Mouse (Mus musculus): ENCODE results near the gene Cpa3. TPM values are rescaled to one million over a fixed set of nuclear protein-coding genes. Genes with fewer than 3 reads are reported as not detected.
A peak's percentile ranks its signal among the peaks of the same experiment; 100 is the strongest.

Cpa3 gene
- total RNA-seq (2021), result 1 to 10 TPM in 1 of 2 experiments, not detected in 1; 1.2 TPM

DNA sequence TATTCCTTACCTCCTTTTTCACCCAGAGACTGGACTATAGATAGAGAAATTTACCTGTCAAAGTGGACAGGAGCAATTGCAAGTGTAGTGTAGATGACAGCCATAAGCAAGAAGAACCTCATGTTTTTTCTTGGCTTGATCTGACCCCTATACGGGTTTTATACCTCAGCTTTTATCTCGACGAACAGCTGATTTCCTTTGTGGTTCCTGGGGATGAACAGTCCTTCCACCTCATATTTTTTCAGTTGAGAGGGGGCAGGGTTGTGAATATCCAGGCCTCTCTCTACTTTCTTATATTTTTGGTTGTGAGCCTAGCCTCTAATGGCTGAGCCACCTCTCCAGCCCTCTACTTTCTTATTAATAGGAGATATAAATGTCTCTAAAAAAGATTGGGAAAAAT lies at the start of gene Cpa3:
Cpa3 (minus strand) TSS at position 132 of the 400 bp plus-strand sequence.
- no peak for DNase-seq (ENCODE audit: extremely low spot score in 1 of 2, low spot score in 1 of 2)

DNA sequence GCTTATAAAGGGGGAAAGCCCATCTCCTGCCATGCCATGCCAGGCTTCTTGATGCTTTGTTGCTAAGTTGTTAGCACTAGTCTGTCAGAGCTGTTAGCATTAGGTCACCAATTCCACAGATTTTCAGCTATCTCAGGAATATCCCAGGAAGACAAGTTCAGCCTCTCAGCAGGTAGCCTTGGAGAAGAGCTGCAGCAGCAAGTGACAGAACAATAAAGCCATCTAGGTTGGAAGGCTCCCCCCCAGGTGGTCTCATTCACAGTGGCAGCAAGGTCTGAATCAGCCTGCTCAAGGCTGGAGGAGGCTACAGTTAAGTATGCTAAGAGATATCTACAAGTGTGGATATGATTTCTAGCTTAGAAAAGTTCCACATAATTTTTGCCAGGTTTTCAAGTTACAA lies 49.4 kb upstream of the Cpa3 start:
- no peak for DNase-seq (ENCODE audit: extremely low spot score in 1 of 2, low spot score in 1 of 2)

DNA sequence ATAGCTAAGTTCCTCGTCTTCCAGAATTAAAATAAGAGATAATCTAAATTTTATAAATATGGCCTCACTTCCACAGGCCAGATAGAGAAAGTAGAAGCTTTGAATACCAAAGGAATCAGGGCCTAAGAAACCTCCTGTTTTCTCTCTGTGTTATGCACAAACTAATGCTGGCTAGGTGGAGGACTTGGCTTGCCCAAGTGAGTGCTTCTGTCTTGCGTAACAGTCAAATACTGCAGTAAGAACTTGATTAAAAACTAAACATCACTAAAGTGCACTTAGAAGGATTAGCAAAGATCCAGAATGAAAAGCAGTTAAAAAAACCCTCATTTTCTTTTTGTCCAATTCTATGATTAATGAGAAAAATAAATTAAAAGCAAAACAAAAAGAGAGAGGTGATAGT lies 46.8 kb upstream of the Cpa3 start:
- no peak for DNase-seq (ENCODE audit: extremely low spot score in 1 of 2, low spot score in 1 of 2)

DNA sequence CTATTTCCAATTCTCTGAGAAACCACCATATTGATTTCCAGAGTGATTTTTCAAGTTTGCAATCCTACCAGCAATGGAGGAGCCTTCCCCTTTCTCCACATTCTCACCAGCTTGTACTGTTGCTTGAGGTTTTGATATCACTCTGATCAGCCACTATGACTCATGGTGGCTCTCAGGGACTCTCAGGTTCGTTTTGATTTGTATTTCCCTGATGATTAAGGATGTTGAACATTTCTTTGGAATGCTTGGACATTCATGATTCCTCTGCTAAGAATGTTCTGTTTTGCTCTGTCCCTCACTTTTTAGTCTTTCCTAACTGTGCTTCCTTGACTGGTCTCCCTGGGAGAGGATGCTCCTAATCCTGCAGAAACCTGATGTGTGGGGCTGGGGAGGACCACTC lies 39.8 kb upstream of the Cpa3 start:
- no peak for DNase-seq (ENCODE audit: extremely low spot score in 1 of 2, low spot score in 1 of 2)

DNA sequence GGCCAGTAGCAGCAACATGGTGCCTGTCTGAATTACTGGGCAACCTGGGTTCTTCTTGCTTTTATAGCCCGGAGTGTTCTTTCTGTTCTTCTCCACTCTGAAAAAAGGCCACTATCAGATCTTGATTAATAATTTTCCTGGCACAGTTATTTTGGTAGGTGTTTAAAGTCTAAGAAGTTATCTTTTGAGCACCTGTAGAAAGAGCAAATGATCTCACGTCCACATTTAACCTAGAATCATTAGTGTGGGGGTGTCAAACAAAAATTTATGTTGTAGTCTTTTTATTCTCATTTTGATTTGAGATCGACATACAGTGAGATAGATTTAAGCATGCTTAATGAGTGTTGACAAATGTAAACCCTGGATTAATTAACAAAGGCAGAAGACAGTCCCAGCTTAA lies 33.7 kb upstream of the Cpa3 start, which contains the start of gene Cpb1:
Cpb1 (minus strand) TSS at position 101 of the 400 bp plus-strand sequence.
- no peak for DNase-seq (ENCODE audit: extremely low spot score in 1 of 2, low spot score in 1 of 2)

DNA sequence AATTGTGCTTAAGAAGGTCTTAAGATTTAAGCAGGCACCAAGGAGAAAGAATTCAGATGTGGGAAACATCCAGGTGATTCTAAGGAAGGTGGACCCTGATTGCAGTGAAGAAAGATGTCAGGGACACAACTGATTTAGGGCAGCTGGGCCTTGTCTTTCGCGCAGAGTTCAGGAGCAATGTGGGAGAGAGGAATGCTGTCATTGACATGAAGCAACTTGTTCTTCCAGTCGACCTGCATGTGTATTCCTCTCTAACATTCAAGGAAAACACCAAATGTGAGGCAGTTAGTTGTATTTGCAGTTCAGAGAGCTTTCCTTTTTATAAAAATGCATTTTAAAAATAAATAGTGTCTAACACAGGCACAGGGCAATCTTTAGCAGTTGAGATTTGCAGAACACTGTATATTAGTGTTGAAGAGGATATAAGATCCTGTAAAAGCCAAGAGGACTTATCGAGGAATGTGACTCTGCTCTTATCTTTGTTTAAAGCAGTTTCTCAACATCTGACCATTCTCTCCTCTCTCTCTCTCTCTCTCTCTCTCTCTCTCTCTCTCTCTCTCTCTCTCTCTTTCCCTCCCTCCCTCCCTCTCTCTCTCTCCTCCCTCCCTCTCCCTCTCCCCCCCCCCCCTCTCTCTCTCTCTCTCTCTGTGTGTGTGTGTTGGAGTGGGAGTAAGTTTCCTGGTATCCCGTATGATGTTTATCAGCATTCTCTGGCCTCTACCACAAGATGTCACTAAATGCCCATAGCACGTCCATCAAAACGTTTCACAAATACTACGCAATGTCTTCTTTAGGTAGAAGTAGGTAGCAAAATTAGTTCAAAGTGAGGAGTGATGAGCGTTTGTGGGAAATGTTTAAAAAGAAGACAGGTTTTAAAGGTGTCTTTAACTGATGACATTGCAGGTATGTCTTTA lies 12.8 kb upstream of the Cpa3 start:
- DNase-seq (ENCODE audit: extremely low spot score in 1 of 2, low spot score in 1 of 2), result no peak

DNA sequence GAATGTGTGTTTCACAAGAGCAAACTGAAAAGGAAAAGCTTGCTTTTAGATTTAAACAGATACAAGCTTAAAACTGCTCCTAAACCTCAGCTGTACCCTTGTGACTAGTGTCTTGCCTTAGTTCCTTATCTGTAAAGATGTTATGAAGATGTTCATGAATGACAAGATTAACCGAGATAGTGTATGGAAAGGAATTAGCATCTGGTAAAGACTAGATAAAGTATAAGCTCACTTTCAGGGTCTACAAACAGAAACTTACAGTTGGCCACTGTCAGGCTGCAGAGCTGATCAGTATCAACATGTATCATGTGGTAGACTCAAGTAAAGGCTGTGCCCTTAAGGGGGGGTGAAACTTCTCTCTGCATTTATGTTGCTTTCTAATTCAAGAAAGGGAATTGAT lies 1.9 kb upstream of the Cpa3 start:
- no peak for DNase-seq (ENCODE audit: extremely low spot score in 1 of 2, low spot score in 1 of 2)

DNA sequence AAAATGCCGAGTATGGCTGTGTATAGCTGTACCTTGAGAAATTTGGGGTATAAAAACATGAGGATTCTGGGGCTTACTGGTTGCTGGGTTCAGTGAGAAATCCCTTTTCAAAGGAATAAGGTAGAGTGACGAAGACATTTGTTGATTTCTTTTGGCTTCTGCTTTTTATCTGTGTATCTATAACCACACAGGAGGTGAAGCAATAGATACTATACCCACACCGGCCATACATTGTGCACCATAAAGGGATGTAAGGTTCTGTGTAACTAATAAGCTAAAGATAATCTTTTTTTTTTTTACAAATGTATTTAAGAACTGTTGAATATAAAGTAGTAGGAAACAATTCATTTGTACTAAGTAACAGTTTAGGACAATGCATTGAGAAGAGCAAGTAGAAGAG lies 2.2 kb downstream of the Cpa3 start:
- DNase-seq (ENCODE audit: extremely low spot score in 1 of 2, low spot score in 1 of 2), result no peak

DNA sequence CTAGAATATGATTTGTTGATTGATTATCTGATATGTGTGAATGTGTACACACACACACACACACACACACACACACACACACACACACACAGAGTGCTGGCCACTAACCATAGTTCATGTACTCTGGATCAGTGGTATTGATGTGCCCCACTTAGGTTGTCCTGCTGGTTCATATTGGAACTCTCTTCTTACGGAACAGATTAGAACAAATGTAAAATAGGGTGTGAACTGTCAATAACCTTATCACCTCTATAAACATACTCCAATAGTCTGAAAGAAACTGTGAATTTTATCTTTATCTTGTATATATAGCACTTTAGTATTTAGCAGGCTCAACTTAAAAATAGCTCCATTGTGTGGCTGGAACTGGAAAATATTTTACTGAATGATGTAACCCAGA lies 5.0 kb downstream of the Cpa3 start:
- no peak for DNase-seq (ENCODE audit: extremely low spot score in 1 of 2, low spot score in 1 of 2)

DNA sequence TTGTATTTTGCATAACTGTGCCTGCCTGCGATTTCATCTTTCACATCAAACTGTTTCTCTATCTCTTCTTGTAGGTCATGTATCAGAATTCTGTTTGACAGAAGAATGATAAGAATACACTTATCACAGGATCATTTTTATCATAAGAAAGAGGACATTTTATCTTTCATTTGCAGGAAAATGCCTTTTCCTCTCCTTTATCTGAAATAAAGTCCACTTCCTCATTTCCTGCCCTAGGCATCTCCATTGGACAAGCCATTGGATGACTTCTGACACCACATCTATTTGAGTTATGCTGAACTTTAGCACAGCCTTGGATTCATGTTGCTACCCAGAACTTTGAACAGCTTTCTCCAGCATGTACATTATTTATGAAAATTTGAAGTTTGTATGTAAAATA lies 13.0 kb downstream of the Cpa3 start:
- no peak for DNase-seq (ENCODE audit: extremely low spot score in 1 of 2, low spot score in 1 of 2)

DNA sequence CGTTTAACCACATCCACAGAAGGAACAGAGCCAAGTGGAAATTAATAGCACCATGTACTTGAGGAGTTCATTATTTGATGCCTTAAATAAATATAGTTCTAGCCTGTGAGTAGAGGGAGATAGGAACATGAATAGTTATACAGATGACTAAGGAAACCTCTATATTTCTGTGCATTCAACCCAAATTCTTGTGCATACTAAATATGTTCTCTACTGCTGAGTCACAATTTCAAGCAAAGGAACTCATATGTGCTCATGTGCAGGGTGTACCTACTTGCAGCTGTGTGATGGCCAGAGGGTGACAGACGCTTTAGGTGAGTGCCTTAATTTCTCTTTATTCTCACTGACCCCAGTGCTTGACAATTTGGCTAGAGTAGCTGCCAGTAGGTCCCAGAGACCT lies 16.6 kb downstream of the Cpa3 start:
- DNase-seq (ENCODE audit: extremely low spot score in 1 of 2, low spot score in 1 of 2), result no peak

DNA sequence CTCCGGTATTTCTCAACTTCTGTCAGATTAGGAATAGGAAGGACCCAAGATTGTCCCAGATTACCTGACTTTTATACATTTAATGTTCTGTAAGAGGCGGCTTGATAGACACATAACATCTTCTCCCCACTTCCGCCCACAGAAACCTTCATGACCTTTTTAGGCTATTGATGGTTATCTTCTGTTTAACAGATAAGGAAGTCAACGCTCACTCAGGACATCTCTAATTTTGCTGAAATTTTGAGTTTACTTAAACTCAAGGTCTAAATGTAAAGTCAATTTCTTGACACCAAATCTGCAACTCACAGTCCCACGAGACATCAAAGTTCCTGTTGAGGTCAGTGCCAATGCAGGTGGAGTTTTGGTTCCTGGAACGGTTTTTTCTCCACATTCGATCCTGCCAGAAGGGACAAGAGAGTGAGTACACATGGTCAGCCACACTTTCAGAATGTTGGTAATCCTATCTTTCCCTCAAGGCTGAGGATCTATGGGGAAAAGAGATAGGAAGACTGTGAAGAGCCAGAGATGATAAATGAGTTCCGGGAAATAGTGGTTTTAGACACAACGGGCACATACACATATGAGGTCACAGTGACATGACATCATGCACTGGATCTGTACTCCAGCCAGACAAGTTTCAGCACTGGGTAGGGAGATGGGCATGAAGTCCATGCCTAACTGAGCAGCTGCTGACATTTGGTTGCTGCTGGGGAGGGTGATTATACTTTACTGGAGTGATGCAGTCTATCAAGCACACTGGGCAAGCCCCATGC lies 18.9 kb downstream of the Cpa3 start:
- no peak for DNase-seq (ENCODE audit: extremely low spot score in 1 of 2, low spot score in 1 of 2)

DNA sequence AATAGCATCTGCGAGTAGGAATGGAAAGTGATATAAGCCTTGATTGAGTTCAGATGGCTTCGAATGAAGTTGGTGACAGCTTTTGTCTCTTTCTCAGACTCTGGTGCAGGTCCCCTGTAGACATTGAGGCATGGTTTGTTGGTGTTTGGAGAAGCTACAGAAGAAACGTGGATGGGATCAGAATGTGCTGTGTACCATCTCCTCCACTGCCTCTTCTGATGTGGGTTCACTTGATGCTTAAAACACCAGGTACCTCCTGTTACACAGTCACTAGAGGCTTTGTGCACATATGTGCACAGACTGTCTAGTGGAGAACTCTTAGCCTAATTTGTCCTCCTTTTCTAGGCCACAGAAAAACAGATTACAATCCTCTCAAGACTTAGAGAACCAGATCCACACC lies 19.8 kb downstream of the Cpa3 start:
- DNase-seq (ENCODE audit: extremely low spot score in 1 of 2, low spot score in 1 of 2), result no peak

DNA sequence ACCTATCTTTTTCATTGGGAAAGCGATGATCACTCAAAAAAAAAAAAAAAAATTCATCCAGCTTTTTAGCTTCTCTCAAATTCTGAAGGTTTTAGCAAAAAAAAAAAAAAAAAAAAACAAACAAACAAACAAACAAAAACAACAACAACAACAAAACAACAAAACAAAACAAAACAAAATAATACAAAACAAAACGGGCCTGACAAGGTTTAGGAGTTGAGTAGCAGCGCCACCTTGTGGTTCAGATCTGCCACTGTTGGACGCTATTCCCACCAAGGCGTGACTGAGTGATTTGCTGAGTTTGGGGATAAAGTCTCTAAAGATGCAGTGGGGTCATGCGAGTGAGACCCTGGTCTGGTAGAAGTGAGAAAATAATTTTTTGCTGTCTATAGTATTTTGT lies 43.1 kb downstream of the Cpa3 start:
- DNase-seq (ENCODE audit: extremely low spot score in 1 of 2, low spot score in 1 of 2), result peak; percentile 46 to 78

DNA sequence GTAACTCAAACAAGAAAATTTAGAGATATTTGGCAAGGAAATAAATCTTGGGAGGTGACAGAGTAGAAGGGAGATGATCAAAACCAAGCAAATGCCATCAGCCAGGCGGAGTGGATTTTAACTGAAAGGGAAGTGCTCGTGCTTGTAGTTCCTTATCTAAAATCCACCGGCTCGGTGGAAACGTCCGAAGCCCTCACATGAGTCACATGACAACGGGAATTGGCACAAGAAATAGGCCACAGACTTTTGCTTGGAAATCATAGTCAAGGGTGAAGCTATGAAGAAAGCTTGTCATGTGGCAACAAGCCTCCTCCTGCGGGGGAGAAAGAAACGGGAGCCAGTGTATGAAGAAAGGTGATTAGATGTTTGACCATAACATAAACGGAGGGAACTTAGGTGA lies 44.1 kb downstream of the Cpa3 start:
- no peak for DNase-seq (ENCODE audit: extremely low spot score in 1 of 2, low spot score in 1 of 2)

DNA sequence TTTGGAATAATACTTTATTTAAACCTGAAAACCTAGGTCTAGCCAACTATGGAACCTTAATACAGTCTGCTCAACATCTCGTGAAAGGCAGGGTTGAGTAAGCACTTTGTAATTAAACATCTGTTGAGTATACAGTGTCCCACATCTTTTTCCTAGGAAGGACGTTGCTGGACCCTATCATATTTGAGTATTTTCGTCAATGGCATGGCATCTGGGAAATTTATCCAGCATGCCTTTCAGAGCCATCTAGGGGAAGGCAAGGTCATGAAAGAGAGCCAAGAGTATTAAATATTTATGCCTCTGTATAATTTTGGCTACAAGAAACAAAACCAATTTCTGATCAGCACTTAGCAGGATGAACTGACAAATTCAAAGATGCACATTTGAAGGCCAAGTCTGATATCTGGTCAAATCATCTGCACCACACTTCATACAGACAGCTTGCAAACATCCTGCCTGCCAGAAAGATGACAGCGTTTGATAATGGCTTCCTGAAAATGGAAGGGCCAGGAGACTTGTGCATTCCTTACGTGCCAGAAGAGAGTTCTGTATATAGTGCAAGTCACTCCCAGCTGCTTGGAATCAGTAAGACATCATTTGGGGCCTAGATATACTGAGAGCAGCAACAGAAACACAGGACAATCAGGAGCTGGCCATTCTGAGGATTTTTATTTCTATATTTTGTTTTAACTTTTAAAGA lies 52.9 kb downstream of the Cpa3 start:
- no peak for DNase-seq (ENCODE audit: extremely low spot score in 1 of 2, low spot score in 1 of 2)

DNA sequence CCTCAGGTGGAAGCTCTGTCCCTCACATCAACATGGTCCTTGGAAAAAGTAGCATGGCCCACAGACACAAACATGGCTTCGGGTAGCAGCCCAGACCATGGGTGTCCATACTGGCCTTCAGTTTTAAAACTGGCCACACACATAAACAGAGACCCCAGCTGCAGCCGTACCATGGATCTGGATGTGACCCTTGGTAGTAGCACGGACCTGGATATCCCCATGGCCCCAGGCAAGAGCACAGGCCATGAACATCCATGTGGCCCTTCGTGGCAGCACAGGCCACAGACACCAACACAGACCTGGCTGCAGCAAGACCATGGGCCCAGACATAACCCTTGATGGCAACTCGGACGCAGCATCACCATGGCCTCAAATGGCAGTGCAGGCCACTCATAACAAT lies 69.6 kb downstream of the Cpa3 start:
- DNase-seq (ENCODE audit: extremely low spot score in 1 of 2, low spot score in 1 of 2), result no peak

DNA sequence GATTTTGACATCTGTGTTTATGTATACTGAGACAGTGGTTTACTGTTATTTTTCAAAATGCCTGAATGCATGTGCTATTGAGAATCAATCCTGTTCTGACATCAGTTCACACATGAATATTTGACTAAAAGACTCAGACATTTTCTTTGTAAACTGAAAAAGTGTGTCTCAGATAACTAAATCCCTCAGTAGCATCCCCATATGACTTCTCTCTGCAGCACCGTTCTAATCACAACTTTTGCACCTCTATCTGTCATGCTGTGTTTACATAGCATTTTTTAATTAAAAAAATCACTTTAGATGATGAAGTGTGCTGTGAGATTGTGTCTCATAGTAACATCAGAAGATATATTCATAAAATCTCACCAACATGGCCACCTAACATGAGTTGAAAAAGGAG lies 74.5 kb downstream of the Cpa3 start:
- DNase-seq (ENCODE audit: extremely low spot score in 1 of 2, low spot score in 1 of 2), result no peak

Data from layer of hippocampus, postnatal 25 days (tissue).